Mouse (Mus musculus) cerebellum, adult 9-11 months (tissue): ENCODE measurements around the gene Krt78.
A peak's percentile ranks its signal among the peaks of the same experiment; 100 is the strongest.
"Not testable (repeated sequence)": the region's sequence is repeated elsewhere in the genome, so short reads cannot be mapped to it uniquely, and the experiment has no call there.

ENCODE experiments used
- DNase-seq: peaks from one replicate; pipeline ENCODE4 v3.0.0; 2022

Krt78 gene

DNA sequence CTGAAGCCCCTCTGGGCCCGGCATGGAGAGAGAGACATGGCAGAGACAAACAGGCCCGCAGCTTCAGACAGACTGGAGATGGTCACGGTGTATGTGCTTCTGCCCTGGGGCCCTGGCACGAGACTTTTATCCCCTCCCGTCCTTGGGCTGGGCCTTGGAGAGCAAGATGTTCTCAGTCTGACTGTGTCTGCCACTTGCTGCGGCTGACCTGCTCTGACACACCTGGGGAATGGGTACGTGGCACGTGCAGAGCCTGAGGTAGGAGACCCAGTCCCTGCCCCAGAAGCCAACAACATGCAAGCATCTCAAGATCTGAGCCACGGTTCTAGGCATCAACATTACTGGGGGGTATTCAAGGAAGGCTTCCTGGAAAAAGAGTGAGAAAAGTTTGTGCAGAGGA, at the start of gene Krt78:
Krt78 (minus strand) TSS at position 101 of the 400 bp plus-strand sequence.
- no peak for DNase-seq

DNA sequence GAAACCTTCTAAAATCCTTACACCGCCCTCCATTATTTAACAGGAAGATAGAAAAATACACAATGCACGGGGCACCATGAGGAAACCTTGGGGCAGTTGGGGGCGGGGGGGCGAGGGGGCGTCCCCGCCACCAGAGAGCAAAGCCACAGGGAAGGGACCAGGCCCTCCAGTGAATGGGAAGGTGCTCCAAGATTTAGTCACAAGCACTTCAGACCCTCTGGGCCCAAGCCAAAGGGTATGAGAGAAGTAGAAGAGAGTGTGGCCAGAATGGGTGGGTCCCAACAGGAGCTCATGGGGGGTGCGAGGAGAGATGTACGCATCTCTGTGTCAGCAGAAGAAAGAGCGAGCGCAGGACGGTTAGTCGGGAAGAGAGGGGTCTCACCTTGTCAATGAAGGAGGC, 49.4 kb upstream of the Krt78 start:
- DNase-seq = no peak

DNA sequence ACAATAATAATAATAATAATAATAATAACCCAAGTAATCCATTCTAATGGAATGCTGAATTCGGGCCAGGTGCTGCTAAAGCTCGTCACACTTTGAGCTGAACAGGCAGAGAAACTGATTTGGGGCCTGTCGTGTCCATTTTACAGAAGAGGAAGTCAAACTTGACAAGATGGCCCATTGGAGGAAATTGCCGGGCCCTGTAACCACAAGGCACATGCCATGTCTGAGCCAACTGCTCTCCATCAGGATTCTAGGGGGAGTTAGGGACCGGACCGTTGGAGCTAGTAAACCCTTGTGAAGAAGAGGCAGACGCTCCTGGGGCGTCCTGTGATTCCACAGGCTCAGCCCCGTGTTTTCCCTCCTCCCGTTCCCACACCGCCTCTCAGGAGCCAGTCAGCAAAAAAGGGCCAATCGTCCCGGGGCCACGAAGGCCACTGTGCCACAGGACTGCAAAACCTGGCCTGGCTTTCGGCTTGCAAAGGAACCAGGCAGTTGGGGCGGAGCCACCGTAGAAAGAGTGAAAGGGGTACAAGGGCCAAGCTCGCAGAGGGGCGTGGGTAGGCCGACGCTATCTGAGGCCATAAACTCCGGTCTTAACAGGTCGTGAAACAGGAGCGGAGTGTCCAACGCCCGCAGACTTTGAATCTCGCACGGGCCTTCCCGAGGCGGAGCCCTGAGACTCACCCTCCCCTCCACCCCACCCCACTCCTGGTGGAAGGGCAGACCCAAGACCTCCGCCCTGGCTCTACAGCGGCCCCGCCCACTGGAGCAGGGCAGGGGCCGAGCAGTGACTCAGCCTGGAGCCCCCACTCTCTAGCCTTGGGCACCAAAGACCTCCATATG, 48.8 kb upstream of the Krt78 start:
- no peak for DNase-seq

DNA sequence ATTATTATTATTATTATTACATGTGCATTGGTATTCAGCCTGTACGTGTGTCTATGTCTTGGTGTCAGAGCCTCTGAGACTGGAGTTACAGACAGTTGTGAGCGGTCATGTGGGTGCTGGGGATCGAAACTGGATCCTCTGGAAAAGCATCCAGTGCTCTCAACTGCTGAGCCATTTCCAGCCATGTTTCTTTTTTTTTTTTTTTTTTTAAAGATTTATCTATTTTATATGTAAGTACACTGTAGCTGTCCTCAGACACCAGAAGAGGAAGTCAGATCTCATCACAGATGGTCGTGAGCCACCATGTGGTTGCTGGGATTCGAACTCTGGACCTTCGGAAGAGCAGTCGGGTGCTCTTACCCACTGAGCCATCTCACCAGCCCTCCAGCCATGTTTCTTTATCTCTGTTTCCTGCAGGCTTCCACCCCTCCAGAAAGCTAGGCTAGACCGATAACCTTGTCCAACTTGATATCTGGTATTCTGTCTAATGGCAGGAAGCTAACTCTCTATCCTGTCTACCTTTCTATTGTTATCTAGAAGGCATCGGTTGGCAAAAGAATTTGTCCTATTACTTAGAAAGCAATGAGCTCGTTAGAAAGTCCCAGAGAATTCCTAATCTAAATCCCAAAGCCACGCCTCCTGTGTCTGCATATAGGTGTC, 45.7 kb upstream of the Krt78 start:
- no peak for DNase-seq

DNA sequence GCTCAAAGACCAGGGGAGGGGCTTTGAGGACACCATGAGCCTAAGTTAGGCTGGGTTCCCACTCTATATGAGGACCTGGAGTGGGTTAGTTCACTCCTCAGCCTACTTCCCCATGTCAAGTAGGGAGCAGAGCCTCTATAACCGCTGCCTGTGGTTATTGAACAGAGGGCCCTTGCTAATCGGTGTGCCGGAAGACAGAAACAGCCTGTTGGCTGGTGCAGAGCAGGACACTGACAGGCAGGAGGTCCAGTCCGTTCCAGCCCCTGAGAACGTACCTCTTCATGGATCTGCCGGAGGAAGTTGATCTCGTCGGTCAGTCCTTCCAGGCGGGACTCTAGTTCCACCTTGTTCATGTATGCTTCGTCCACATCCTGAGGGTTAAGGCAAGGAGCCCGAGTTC, 45.1 kb upstream of the Krt78 start:
- no peak for DNase-seq

DNA sequence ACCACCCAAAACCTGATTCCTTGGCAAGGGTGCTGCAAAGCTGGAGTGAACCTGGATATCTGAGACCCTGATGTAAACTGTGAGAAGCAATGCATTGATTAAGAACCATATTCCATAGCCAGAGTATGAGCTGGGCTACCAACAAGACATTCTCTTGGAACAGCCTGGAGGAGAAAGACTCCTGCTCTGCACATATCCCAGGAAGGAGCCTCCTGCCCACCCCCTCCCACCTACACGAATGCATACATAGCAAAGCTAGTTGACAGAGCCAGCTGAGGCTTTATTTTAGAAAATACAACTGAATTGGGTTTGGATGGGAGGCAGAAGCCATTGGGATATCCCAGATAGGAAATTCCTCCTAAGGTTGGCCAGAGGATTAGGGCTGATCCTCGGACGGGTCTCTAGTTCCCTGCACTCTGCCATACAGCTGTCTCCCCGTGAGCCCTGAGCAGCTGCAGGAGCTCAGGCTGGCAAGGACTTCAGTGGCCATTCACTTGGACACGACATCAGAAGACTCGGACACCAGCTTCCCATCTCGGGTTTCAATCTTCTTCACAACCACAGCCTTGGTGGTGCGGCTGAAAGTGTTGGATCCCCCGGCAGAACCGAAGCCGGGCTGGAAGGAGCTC, 42.5 kb upstream of the Krt78 start:
- DNase-seq = not testable (repeated sequence)

DNA sequence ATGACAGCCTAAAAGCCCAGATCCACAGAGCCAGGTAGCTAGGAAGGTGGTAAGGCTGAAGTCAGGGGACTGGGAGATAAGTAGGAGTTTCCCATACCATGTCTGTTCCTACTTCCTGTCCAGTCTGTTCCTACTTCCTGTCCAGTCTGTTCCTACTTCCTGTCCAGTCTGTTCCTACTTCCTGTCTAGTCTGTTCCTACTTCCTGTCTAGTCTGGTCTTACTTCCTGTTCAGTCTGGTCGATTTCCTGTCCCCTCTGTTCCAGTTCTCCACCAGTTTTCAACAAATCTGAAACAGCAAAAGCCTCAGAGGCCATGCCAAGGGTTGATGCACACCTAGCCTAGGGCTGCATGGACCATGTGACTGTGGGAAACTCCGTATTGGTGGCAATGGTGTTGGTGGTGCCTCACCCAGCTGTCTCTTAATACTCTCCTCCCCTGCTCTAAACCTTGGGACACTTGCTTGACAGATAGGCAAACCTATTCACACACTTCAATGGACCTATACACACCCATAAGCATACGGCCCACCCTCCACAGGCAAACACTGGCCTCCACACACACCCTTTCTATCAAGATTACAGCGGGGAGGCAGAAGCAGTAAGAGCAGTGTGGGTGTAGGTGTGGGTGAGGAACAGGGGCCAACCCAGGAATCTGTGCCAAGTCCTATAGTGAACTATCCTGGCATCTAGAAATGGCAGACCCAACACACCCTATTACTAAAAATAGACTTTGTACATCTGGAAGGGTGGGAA, 41.6 kb upstream of the Krt78 start:
- DNase-seq = no peak

DNA sequence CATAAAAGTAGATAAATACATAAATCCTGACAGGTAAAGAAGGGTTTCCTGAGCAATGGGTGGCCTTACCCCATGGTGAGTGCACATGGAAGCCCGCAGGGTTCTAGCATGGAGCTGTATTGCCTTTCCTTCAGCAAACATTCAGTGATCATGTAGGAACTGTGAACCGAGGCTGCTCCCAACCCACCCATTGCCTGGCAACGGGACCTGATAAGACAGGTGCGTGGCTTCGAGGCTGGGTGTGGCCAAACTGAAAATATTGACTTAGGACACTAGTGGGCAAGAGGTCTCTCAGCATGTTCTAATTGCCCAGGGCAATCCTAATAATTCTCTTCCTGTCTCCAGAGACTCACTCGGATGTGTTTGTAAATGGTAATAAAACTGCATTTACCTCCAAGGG, 40.3 kb upstream of the Krt78 start:
- no peak for DNase-seq

DNA sequence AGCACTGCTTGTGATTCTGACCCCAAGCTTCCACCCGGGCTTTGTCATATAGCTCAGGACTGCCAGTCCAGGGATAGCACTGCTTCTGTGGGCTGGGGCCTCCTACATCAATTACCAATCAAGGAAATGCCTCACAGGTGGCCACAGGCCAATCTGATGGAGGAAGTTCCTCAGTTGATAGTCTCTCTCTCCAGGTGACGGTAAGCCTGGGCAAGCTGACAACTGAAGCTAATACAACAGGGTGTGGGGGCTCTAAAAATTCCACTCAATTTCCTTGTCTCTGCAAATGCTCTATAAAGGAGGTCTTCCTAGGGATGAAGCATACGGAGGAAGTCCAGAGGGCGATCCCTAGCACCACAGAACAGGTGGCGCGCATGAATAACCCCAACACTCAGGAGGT, 36.9 kb upstream of the Krt78 start:
- DNase-seq = no peak

DNA sequence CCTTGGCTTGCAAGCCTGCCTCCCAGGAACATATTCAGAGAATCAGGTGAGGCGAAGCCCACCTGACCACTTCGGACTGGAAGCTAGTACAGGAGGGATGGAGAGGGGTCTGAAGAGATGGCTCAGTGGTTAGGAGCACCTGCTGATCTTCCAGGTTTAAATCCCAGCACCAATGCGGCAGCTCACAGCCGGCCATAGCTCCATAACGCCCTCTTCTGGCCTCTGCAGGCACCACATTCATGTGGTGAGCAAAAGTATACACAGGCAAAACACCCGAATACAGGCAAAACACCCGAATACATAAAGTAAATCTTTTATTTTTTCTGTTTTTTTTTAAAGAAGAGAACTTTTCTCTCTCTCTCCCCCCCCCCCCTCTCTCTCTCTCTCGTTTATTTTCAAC, 34.6 kb upstream of the Krt78 start:
- DNase-seq = no peak

DNA sequence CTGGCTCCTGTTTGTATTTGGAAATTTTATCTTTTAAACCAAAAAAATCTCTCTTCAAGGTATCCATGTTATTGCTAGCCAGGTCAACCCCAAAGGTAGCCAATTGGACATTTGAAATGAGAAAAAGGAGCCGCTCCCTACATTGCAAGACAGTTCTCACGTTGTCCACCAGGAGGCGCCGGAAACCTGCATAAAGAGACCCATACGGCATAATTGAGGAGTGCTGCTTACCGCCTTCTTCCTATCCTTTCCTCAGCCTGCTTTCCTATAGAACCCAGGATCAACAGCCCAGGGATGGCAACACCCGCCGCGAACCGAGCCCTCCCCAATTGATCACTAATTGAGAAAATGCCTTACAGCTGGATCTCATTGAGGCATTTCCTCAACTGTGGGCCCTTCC, 34.0 kb upstream of the Krt78 start:
- peak; percentile 67 for DNase-seq

DNA sequence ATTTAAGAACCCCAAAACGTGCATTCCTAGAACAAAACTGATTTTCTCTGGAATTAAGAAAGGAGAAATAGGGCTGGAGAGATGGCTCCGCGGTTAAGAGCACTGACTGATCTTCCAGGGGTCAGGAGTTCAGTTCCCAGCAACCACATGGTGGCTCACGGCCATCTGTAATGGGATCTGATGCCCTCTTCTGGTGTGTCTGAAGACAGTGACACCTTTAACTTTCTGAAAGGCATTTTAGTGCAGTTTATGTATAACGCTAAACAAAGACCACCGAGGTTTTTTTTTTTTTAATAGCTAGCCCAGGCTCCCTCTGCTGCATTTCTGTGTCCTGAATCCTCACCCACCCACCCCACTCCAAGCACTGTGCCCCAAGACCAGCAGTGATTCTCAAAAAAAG, 30.7 kb upstream of the Krt78 start:
- DNase-seq = no peak

DNA sequence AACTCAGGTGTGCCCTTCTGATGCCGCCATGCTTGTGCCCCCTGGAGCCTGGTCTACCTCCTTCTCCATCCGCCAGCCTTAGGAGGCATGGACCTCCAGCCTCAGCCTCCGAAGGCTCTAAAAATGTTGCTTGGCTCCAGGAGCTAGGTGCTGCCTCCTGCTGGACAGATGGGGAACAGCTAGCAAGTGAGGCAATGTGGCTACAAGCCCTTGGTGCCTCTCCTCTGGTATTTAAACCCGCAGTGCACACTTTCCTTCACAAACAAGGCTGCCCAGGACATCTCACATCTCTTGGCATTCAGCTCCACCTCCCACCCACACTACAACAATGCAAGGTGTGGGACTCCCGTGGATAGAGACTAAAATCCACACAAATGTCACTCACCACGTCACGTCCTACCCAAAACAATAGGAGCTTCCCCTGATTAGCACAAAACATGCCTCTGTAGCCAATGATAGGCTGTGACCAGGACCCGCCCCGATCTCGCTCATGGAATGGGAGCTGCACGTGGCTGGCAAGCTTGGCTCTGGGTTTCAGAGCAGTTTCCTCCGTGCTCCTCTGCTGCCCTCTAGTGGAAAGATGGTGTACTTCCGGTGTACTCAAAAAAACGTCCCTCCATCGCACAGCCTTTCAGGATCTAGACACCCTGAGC, 30.0 kb upstream of the Krt78 start:
- DNase-seq = peak; percentile 81

DNA sequence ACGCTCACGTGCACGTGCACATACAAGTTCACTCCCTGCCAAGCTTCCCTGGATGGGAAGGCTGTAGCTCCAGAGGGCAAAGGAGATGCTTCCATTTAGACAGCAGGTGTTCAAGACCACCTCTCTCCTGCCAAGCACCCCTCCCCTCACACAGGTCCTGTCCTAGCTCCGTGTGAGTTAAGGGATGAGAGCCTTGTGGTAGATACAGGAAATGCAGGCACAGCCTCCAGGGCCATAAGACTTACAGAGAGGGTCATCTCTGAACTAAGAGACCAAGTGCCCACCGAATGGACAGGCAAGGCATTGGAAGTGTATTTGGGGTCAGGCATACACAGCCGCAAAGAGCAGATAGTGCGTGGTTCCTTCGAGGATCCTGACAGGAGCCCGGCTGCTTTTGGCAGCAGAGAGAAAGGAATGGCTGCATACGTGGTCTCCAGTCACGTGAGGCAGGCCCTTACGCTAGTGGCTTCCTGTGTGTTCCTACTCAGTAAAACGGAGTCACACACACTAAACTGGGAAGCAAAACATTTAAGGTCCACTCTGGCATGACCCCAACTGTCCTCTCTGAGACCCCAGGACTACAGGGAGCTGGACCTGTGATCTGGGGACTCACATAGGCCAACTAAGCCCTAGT, 29.3 kb upstream of the Krt78 start:
- DNase-seq = no peak

DNA sequence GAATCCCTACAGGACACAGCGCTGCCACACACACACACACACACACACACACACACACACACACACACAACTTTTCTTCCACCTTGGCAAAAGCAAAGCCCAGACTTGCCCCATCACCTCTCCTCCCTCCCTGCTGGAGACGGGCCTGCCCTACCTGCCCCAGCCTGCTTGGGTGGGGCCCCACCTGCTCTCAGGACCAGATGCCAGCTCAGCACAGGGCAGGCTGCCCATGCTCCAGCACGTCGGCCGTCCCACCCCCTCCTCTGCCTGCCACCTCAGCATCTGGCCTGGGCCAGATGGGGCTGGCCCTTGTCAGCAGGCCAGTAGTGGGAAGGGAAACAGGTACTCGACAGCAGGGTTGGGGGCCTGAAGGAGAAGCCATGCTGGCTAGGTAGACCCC, 26.8 kb upstream of the Krt78 start:
- no peak for DNase-seq

DNA sequence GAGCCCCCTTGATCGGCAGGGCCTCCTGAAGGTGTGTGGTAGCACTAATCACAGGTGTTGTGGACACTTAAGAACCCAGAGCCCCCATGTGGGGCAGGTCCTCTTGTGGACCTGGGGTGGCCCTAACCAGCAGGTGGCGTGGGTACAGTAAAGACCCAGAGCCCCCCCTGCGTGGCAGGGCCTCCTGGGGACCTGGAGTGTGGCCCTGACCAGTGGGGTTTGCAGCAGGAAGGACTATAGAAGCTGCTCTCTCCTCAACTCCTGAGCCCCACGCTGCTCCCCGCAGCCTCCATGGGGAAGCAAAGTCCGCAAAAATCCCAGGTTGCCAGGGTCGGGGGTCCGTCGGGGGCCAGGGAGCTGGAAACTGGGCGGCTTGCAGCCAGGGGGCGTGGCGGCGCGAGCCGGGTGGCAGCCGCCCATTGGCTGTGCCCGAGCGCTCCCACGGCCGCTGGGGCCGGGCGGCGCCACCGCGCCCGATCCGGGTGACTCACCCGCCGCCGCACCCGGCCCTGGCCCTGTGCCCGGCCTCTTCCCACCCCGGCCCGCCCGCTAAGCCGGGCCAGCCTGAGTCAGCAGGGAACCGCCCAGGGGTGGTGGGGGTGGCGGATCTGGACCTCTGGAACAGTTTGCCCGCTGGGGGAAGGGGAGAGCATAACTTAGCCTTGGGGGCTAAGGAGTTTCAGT, 23.1 kb upstream of the Krt78 start:
- peak; percentile 20 for DNase-seq

DNA sequence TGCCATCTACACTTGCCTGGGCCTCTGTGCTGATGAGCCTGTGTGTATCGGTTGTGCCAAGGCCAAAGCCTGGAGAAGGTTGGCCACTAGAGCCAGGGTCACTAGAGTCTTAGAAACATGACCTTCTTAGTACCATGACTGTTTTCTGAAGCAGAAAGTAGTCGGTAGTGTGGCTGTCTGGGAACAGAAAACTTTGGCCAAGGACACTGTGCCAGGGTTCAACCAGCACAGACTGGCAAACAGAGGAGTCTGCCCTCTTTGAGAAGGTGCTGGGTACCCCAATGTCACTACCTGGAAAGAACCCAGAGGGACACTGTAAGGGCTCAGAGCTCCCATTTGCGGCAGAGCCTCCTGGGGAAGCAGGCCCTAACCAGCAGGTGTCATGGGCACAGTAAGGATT, 22.6 kb upstream of the Krt78 start:
- DNase-seq = no peak

DNA sequence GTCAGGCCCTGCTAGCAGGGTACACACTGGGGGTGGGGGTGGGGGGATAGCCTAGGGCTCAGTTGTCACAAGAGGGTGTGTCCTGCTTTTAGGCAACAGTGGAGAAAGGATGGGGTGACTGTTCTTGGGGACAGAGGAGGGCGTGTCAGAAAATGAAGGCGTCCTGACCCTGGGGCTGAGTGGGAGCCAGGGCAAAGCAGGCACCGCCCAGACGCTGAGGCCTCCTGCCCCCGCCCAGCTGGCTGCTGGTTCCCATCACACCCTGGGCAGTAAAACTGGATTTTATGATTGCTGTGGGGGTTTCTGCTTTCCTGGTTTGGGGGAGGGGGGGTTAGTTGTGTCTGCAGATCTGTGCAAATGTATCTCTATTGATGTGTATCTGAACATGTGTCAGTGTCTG, 21.9 kb upstream of the Krt78 start:
- no peak for DNase-seq

DNA sequence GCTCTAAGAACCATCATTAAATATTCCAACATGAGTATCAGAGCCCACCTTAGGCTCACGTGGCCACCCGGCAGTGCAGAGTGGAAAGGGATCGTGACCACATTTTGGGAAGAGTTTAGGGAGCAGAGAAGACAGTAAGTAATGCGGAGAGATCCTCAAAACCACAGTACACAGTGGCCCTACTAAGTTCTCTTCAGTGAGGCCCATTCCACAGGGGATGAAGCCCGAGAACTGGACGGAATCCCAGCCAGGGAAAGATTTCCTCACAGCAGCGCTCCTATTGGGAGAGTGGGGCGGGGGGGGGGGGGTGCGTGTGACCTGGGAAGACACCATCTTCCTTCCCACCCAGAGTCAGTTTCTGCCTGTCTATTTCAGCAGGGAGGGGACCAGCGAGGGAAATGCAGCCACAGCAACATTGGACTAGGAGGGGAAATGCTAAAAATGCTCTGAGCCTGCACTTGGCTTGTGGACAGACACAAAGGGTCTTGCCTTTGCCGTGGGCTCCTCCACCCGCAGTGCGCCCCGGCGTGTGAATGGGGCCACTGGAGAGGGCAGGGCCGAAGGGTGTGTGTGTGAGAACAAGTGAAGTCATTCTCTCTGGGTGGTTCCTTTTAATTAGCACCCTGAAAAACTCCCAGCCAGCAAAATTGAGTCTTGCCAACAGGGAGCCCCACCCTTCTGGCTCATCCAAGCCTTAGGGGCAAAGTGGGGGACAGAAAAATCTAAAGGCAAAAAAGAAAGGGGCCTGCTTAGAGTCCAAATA, 20.2 kb upstream of the Krt78 start:
- no peak for DNase-seq

DNA sequence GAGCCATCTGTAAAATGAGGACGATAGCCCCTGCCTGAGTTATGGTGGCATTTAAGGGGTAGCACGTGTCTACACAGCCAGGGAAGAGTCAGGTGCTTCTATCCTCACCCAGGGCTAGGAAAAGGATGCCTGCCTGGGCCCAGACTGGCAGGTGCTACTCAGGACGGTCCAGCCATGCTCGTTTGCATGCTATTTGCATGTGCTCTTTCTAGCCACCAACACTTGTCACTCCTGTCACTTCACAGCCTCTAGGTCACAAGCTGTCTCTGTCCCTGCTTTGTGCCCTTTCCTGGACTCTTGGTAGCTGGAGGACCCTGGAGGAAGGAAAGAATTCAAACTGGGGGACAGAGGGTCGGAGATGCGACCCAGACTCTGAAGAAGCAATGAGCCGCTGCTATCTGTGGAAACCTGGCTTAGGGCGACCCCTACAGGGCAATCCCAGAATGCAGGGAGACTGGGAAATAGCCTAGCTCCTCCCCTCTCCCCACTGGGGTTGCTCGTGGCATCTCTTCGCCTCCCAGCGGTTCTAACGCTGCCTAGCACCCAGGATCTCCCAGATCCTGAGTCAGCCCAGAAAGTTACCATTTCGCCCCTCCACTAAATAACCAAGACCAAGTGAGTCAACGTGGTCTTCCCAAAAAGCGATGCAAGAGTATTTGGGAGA, 19.5 kb upstream of the Krt78 start:
- DNase-seq = peak; percentile 65
